Mouse (Mus musculus): ENCODE measurements around the gene Ddb1. TPM values are rescaled to one million over a fixed set of nuclear protein-coding genes. Genes with fewer than 3 reads are reported as not detected.

Gene Ddb1
- polyA plus RNA-seq, 1 experiment: 876 TPM

DNA sequence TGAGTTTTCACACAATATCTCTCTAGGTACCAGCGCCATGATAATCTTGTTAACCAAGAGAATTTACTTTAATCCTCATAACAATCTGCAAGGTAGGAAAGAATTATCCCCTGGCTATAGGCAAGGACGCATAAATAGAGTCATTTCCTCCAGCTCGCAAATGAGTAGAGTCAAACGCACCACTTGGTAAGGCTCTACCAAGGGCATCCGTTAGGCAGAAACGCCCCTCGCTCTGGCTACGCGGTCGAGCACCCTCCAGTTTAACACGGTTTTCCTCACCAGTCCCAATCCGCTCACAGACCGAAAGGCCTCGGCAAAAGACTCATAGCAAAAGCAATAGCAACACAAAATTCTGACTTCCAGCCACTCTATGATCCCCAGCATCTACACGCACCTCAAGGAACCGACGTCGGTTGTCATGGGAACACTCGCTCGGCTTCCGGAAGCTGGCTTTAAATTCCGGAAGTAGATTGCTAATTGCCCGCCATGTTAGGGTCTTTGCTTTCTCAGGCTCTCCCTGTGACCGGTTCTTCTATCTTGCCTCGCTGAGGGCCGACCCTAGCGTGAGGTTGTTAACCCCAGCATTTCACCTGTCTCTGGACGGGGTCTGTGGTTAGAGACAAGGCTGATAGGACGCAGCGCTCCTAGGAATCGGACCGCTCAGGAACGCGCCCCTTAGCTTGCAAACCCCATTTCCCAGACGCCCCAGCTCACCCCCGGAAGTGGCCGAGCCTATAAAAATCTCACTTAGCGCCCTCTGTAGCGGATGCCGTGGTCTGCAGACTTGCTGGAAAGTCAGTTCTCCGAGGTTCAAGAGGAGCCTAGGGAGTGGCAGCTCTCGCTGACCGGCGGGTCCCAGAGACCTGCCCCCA, 28.2 kb upstream of the Ddb1 start, which contains the start of the genes Cyb561a3 and Tmem138:
Cyb561a3 (plus strand) TSS at position 483 of the 872 bp plus-strand sequence.
Tmem138 (minus strand) TSS at position 673 of the 872 bp plus-strand sequence.
- H3K9me3 ChIP-seq (replicated peaks; ENCODE audit: control insufficient read depth, insufficient read depth, low read length, poor library complexity, severe bottlenecking): no peaks in the 10 kb centered on the region
- no peaks in the 10 kb centered on the region for H3K4me1 ChIP-seq (ENCODE audit: control insufficient read depth, insufficient read depth, low read length)
- H3K4me3 ChIP-seq (ENCODE audit: low read depth, low read length): peak within 1 kb of the TSS; percentile 95
- no peaks in the 10 kb centered on the region for H3K27me3 ChIP-seq (ENCODE audit: control insufficient read depth, insufficient read depth, low read length, poor library complexity, severe bottlenecking)
- H3K9ac ChIP-seq (ENCODE audit: low read depth, poor library complexity, severe bottlenecking): peak within 1 kb of the TSS; percentile 44
- peaks cover 15% of the 10 kb centered on the region for H3K36me3 ChIP-seq (ENCODE audit: control insufficient read depth, insufficient read depth, low read length, poor library complexity, severe bottlenecking)
- peak within 1 kb of the TSS; percentile 46 for H3K27ac ChIP-seq (ENCODE audit: insufficient read depth, low read length)
- TF ChIP-seq POLR2A (IDR thresholded peaks at IDR 0.05; ENCODE audit: insufficient read depth, low read length) (peak; percentile 44), EP300 (IDR thresholded peaks at IDR 0.05; ENCODE audit: insufficient read depth, low read depth, low read length) (no peak), CTCF (IDR thresholded peaks at IDR 0.05; ENCODE audit: low read depth, low read length) (peak; percentile 27)

DNA sequence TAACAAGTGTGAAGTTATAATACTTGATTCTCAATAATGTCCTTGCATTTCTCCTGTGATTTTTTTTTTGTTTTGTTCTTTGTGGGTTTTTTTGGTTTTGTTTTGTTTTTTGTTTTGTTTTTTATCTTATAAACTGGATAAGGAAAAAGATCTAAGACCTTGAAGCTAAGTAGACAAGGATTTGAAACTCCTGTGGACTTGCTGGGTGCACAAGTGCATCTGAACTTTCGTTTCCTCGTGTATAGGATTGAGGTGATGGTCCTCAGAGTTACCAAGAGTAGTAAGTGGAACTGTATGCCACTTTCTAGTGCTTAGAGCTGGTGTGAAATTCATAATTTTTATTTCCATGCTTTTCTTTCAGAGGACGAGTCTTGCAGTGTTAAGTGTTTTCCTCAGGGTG, 25.0 kb upstream of the Ddb1 start:
- Histone ChIP-seq H3K36me3 (ENCODE audit: control insufficient read depth, insufficient read depth, low read length, poor library complexity, severe bottlenecking) (peaks cover under 1% of the 10 kb centered on the region; the same call in 1 of the 2 replicates), H3K27me3 (ENCODE audit: control insufficient read depth, insufficient read depth, low read length, poor library complexity, severe bottlenecking) (no peaks in the 10 kb centered on the region), H3K4me3 (ENCODE audit: low read depth, low read length) (no peak overlapping the region), H3K9me3 (replicated peaks; ENCODE audit: control insufficient read depth, insufficient read depth, low read length, poor library complexity, severe bottlenecking) (no peaks in the 10 kb centered on the region), H3K9ac (ENCODE audit: low read depth, poor library complexity, severe bottlenecking) (no peak overlapping the region), H3K27ac (ENCODE audit: insufficient read depth, low read length) (no peak overlapping the region), H3K4me1 (ENCODE audit: control insufficient read depth, insufficient read depth, low read length) (no peaks in the 10 kb centered on the region)
- TF ChIP-seq CTCF (IDR thresholded peaks at IDR 0.05; ENCODE audit: low read depth, low read length) (no peak), EP300 (IDR thresholded peaks at IDR 0.05; ENCODE audit: insufficient read depth, low read depth, low read length) (no peak), POLR2A (IDR thresholded peaks at IDR 0.05; ENCODE audit: insufficient read depth, low read length) (no peak)

DNA sequence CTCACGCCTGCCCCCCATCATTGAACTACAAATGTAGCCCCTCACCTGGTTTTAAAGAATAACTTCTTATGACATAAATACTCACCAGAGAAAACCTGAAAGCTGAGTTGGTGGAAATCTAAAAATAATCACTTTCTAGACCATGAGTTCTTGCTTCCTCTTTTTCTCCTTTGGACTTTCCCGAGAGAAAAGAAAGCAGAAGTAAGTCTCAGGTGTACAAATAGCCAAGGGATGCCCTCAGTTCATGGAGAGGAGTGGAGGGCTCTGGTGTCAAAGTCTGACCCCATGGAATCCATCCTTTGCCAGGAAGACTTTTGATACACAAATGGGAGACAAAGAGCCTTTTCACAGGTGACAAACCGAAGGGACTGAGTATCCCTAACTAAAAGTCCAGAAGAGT, 24.4 kb upstream of the Ddb1 start:
- no peaks in the 10 kb centered on the region for H3K4me1 ChIP-seq (ENCODE audit: control insufficient read depth, insufficient read depth, low read length)
- TF ChIP-seq CTCF (IDR thresholded peaks at IDR 0.05; ENCODE audit: low read depth, low read length) (no peak), POLR2A (IDR thresholded peaks at IDR 0.05; ENCODE audit: insufficient read depth, low read length) (no peak), EP300 (IDR thresholded peaks at IDR 0.05; ENCODE audit: insufficient read depth, low read depth, low read length) (no peak)
- H3K9me3 ChIP-seq (replicated peaks; ENCODE audit: control insufficient read depth, insufficient read depth, low read length, poor library complexity, severe bottlenecking): no peaks in the 10 kb centered on the region
- no peak overlapping the region for H3K27ac ChIP-seq (ENCODE audit: insufficient read depth, low read length)
- H3K9ac ChIP-seq (ENCODE audit: low read depth, poor library complexity, severe bottlenecking): no peak overlapping the region
- H3K4me3 ChIP-seq (ENCODE audit: low read depth, low read length): no peak overlapping the region
- no peaks in the 10 kb centered on the region for H3K27me3 ChIP-seq (ENCODE audit: control insufficient read depth, insufficient read depth, low read length, poor library complexity, severe bottlenecking)
- no peaks in the 10 kb centered on the region for H3K36me3 ChIP-seq (ENCODE audit: control insufficient read depth, insufficient read depth, low read length, poor library complexity, severe bottlenecking)

DNA sequence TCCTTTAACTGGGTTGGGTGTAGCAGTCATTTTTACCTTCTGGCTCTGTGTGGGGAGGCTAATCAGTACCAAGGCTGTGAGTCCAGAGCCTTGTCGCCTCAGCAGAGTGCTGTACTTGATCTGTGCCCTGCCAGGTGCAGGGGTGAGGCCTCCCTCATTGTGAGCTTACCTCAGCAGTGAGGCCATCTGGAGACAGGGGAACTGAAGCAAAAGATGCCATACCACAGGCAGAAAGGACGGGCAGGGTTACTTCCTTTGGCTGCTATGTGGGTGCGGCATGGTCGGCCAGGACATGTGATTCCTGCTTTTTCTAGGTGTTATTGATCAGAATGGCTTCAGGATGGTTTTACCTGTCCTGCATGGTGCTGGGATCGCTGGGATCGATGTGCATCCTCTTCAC, 23.1 kb upstream of the Ddb1 start:
- H3K4me3 ChIP-seq (ENCODE audit: low read depth, low read length): no peak overlapping the region
- H3K9me3 ChIP-seq (replicated peaks; ENCODE audit: control insufficient read depth, insufficient read depth, low read length, poor library complexity, severe bottlenecking): no peaks in the 10 kb centered on the region
- no peak overlapping the region for H3K9ac ChIP-seq (ENCODE audit: low read depth, poor library complexity, severe bottlenecking)

DNA sequence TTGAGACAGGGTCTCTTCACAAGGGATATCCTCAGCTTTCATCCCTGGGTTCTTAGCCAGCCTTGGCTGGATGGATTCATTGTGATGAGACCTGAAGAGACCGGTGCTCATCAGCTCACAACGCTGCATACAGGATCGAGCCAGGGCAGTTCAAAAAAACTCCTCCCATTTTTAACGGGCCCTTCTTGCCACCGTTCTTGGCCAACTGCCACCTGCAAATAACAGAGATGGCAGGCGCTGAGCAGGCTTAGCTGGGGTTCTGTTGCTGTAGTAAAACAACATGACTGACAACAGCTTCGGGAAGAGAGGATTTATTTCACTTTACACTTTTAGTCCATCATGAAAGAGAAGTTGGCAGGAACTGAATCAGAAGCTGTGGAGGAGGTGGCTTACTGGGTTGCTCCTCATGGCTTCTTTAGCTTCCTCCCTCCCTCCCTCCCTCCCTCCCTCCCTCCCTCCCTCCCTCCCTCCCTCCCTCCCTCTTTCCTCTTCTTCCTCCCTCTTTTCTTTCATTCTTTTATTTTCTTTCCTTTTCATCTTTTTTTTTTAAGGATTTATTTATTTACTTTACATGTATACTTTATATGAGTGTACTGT, 21.5 kb upstream of the Ddb1 start:
- TF ChIP-seq POLR2A (IDR thresholded peaks at IDR 0.05; ENCODE audit: insufficient read depth, low read length): no peak
- no peak for TF ChIP-seq CTCF (IDR thresholded peaks at IDR 0.05; ENCODE audit: low read depth, low read length)
- no peak for TF ChIP-seq EP300 (IDR thresholded peaks at IDR 0.05; ENCODE audit: insufficient read depth, low read depth, low read length)
- Histone ChIP-seq H3K4me1 (ENCODE audit: control insufficient read depth, insufficient read depth, low read length) (no peaks in the 10 kb centered on the region), H3K9ac (ENCODE audit: low read depth, poor library complexity, severe bottlenecking) (no peak overlapping the region), H3K36me3 (ENCODE audit: control insufficient read depth, insufficient read depth, low read length, poor library complexity, severe bottlenecking) (no peaks in the 10 kb centered on the region), H3K27ac (ENCODE audit: insufficient read depth, low read length) (no peak overlapping the region), H3K27me3 (ENCODE audit: control insufficient read depth, insufficient read depth, low read length, poor library complexity, severe bottlenecking) (no peaks in the 10 kb centered on the region), H3K4me3 (ENCODE audit: low read depth, low read length) (no peak overlapping the region), H3K9me3 (replicated peaks; ENCODE audit: control insufficient read depth, insufficient read depth, low read length, poor library complexity, severe bottlenecking) (no peaks in the 10 kb centered on the region)

More for the DNA sequence above, 23.1 kb upstream of the Ddb1 start:
- TF ChIP-seq CTCF (IDR thresholded peaks at IDR 0.05; ENCODE audit: low read depth, low read length) (no peak), EP300 (IDR thresholded peaks at IDR 0.05; ENCODE audit: insufficient read depth, low read depth, low read length) (no peak), POLR2A (IDR thresholded peaks at IDR 0.05; ENCODE audit: insufficient read depth, low read length) (no peak)
- Histone ChIP-seq H3K4me1 (ENCODE audit: control insufficient read depth, insufficient read depth, low read length) (no peaks in the 10 kb centered on the region), H3K36me3 (ENCODE audit: control insufficient read depth, insufficient read depth, low read length, poor library complexity, severe bottlenecking) (no peaks in the 10 kb centered on the region), H3K27ac (ENCODE audit: insufficient read depth, low read length) (no peak overlapping the region), H3K27me3 (ENCODE audit: control insufficient read depth, insufficient read depth, low read length, poor library complexity, severe bottlenecking) (no peaks in the 10 kb centered on the region)

DNA sequence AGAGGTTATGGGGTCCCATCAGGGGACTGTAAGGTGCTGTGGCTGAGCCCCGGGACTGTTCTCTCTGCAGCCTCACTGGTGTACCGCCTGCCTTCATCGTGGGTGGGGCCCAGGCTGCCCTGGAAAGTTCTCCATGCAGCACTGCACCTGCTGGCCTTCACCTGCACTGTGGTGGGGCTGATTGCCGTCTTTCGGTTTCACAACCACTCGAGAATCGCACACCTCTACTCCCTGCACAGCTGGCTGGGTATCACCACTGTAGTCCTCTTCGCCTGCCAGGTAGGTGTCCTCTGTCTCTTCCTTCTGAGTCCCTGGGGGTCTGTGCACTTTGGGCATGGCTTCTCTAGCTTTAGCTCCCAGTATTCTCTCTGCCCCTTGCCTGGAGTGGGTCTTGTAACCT, 20.0 kb upstream of the Ddb1 start:
- H3K9ac ChIP-seq (ENCODE audit: low read depth, poor library complexity, severe bottlenecking): no peak overlapping the region
- H3K27me3 ChIP-seq (ENCODE audit: control insufficient read depth, insufficient read depth, low read length, poor library complexity, severe bottlenecking): no peaks in the 10 kb centered on the region
- no peak overlapping the region for H3K27ac ChIP-seq (ENCODE audit: insufficient read depth, low read length)
- H3K4me1 ChIP-seq (ENCODE audit: control insufficient read depth, insufficient read depth, low read length): no peaks in the 10 kb centered on the region
- H3K9me3 ChIP-seq (replicated peaks; ENCODE audit: control insufficient read depth, insufficient read depth, low read length, poor library complexity, severe bottlenecking): no peaks in the 10 kb centered on the region
- H3K36me3 ChIP-seq (ENCODE audit: control insufficient read depth, insufficient read depth, low read length, poor library complexity, severe bottlenecking): no peaks in the 10 kb centered on the region
- no peak overlapping the region for H3K4me3 ChIP-seq (ENCODE audit: low read depth, low read length)
- TF ChIP-seq CTCF (IDR thresholded peaks at IDR 0.05; ENCODE audit: low read depth, low read length) (no peak), POLR2A (IDR thresholded peaks at IDR 0.05; ENCODE audit: insufficient read depth, low read length) (no peak), EP300 (IDR thresholded peaks at IDR 0.05; ENCODE audit: insufficient read depth, low read depth, low read length) (no peak)
